Mouse (Mus musculus) gastrocnemius, postnatal 14 days (tissue): ENCODE results near the gene Unc119b. TPM values are rescaled to one million over a fixed set of nuclear protein-coding genes. Genes with fewer than 3 reads are reported as not detected.
"Not testable (repeated sequence)": the region's sequence is repeated elsewhere in the genome, so short reads cannot be mapped to it uniquely, and the experiment has no call there.

Source experiments
- DNase-seq: peaks from one replicate; pipeline ENCODE4 v3.0.0; 2021; ENCODE audit warnings: mixed read lengths
- intact Hi-C: fragments of 180-260 bp; cut with DNase I; formaldehyde crosslinking; loops from one replicate; pipeline ENCODE4 v1.15.1; 2025; ENCODE audit warnings: low total_unique reads
- long read RNA-seq, 2 experiments: library from polyadenylated mRNA; stranded (forward); transcript quantifications; one replicate each; pipeline ENCODE4 v2.0.0; 2021
- total RNA-seq, 2 experiments: library from RNA; stranded (reverse); gene quantifications; 2 replicates each; pipeline ENCODE4 v1.2.3; 2021

Unc119b gene
- total RNA-seq = 10 to 100 TPM; 12.2 to 12.7 TPM
- long read RNA-seq, experiment 1, transcript Unc119b-201 (5 exons, 3,659 nt) = major isoform, 20 of 25 reads
- long read RNA-seq, experiment 1, partial matches to known transcripts = 0 of 25 reads
- long read RNA-seq, experiment 1, other reads (novel, unspliced or antisense) = 5 of 25 reads
- long read RNA-seq, experiment 2, transcript Unc119b-201 (5 exons, 3,659 nt) = major isoform, 31 of 37 reads
- long read RNA-seq, experiment 2, partial matches to known transcripts = 1 of 37 reads
- long read RNA-seq, experiment 2, other reads (novel, unspliced or antisense) = 5 of 37 reads

GRCm38 (mm10) chr5:115134234-115135165 lies at the start of gene Unc119b:
TSS of gene Unc119b (minus strand) at chr5:115134975.
- DNase-seq = peak; percentile 89
- intact Hi-C loops = no loop called here

- no peak for DNase-seq
- intact Hi-C loops = no loop called here
Observed at GRCm38 (mm10) chr5:115183482-115183881, 48.7 kb upstream of the Unc119b start.

- no peak for DNase-seq
- intact Hi-C loops = no loop called here
Observed at GRCm38 (mm10) chr5:115182925-115183324, 48.1 kb upstream of the Unc119b start.

- DNase-seq = no peak
- intact Hi-C loops = no loop called here
Observed at GRCm38 (mm10) chr5:115181248-115181940, 46.6 kb upstream of the Unc119b start.

- intact Hi-C loops = no loop called here
- no peak for DNase-seq
Observed at GRCm38 (mm10) chr5:115179596-115179995, 44.8 kb upstream of the Unc119b start.

GRCm38 (mm10) chr5:115177866-115178265 lies 43.1 kb upstream of the Unc119b start:
- intact Hi-C loops = no loop called here

GRCm38 (mm10) chr5:115174554-115174953 lies 39.8 kb upstream of the Unc119b start:
- intact Hi-C loops = no loop called here
- DNase-seq = no peak

More at GRCm38 (mm10) chr5:115177866-115178265, 43.1 kb upstream of the Unc119b start:
- DNase-seq = no peak

GRCm38 (mm10) chr5:115170150-115170549 lies 35.4 kb upstream of the Unc119b start:
- DNase-seq = no peak
- intact Hi-C loops = no loop called here

GRCm38 (mm10) chr5:115168641-115169415 lies 34.1 kb upstream of the Unc119b start:
- intact Hi-C loops = no loop called here
- DNase-seq = no peak

GRCm38 (mm10) chr5:115167396-115167795 lies 32.6 kb upstream of the Unc119b start:
- DNase-seq = no peak
- intact Hi-C loops = no loop called here

GRCm38 (mm10) chr5:115166815-115167194 lies 32.0 kb upstream of the Unc119b start:
- no peak for DNase-seq
- intact Hi-C loops = no loop called here

- intact Hi-C loops = no loop called here
Observed at GRCm38 (mm10) chr5:115165895-115166814, 31.4 kb upstream of the Unc119b start.

GRCm38 (mm10) chr5:115165351-115165750 lies 30.6 kb upstream of the Unc119b start:
- intact Hi-C loops = no loop called here
- no peak for DNase-seq

More at GRCm38 (mm10) chr5:115165895-115166814, 31.4 kb upstream of the Unc119b start:
- no peak for DNase-seq

GRCm38 (mm10) chr5:115164446-115164845 lies 29.7 kb upstream of the Unc119b start:
- DNase-seq = not testable (repeated sequence)
- intact Hi-C loops = loop anchor here (5.0 kb wide), 1 partner anchor 37 kb away; no protein-coding TSS in a partner anchor

- peak; percentile 66 for DNase-seq
- intact Hi-C loops = loop anchor here (5.0 kb wide), 1 partner anchor 36 kb away; no protein-coding TSS in a partner anchor
Observed at GRCm38 (mm10) chr5:115163563-115163962, 28.8 kb upstream of the Unc119b start.

- intact Hi-C loops = loop anchor here (5.0 kb wide), 1 partner anchor 35 kb away; no protein-coding TSS in a partner anchor
- DNase-seq = not testable (repeated sequence)
Observed at GRCm38 (mm10) chr5:115161940-115162279, 27.1 kb upstream of the Unc119b start.

- no peak for DNase-seq
- intact Hi-C loops = loop anchor here (5.0 kb wide), 1 partner anchor 34 kb away; no protein-coding TSS in a partner anchor
Observed at GRCm38 (mm10) chr5:115161064-115161939, 26.5 kb upstream of the Unc119b start.
